Mouse (Mus musculus) embryonic facial prominence, embryonic 15.5 days (tissue): Measurements from ENCODE around the gene Psmd11. TPM values are rescaled to one million over a fixed set of nuclear protein-coding genes. Genes with fewer than 3 reads are reported as not detected.
"Not testable (repeated sequence)": the region's sequence is repeated elsewhere in the genome, so short reads cannot be mapped to it uniquely, and the experiment has no call there.

Source experiments
- ATAC-seq: fragments of 200-750 bp; cut with Nextera tagmentation; 2 replicates; pipeline ENCODE4 v1.8.0; 2017; ENCODE audit warnings: low read depth, moderate TSS enrichment; ENCODE audit not compliant: insufficient number of reproducible peaks, low FRiP score, low TSS enrichment
- H3K27ac ChIP-seq: fragments of 300-500 bp; sonication (generic); replicated peaks from 2 replicates; pipeline ENCODE4 v1.5.1; 2015; ENCODE audit warnings: mild to moderate bottlenecking, inconsistent platforms
- H3K27me3 ChIP-seq: fragments of 300-500 bp; sonication (generic); 2 replicates; pipeline ENCODE4 v1.6.1; 2015; ENCODE audit warnings: inconsistent platforms
- H3K36me3 ChIP-seq: fragments of 300-500 bp; sonication (generic); 2 replicates; pipeline ENCODE4 v1.6.1; 2015; ENCODE audit warnings: mild to moderate bottlenecking, inconsistent platforms
- H3K4me1 ChIP-seq: fragments of 300-500 bp; sonication (generic); 2 replicates; pipeline ENCODE4 v1.6.1; 2015; ENCODE audit warnings: inconsistent platforms
- H3K4me2 ChIP-seq: fragments of 300-500 bp; sonication (generic); replicated peaks from 2 replicates; pipeline ENCODE4 v1.6.1; 2015; ENCODE audit warnings: mild to moderate bottlenecking, inconsistent platforms
- H3K4me3 ChIP-seq: fragments of 300-500 bp; sonication (generic); replicated peaks from 2 replicates; pipeline ENCODE4 v1.5.1; 2015; ENCODE audit warnings: mild to moderate bottlenecking, inconsistent platforms
- H3K9ac ChIP-seq: fragments of 300-500 bp; sonication (generic); 2 replicates; pipeline ENCODE4 v1.6.1; 2015; ENCODE audit warnings: inconsistent platforms
- H3K9me3 ChIP-seq: fragments of 300-500 bp; sonication (generic); replicated peaks from 2 replicates; pipeline ENCODE4 v1.6.1; 2016; ENCODE audit warnings: inconsistent platforms
- WGBS: fragments of 180-500 bp; shearing (Covaris S2); methylation state at CpG from one replicate; pipeline ENCODE4 v1.1.7; 2015; 5-methylcytosine and 5-hydroxymethylcytosine counted together
- polyA plus RNA-seq: library from polyadenylated mRNA; unstranded; fragments of >200 nt; fragmentation: Nextera tagmentation; extraction: Ambion mirVana; gene quantifications from 2 replicates; pipeline ENCODE4 v1.2.1, GENCODE M21; 2015

The Psmd11 gene
- polyA plus RNA-seq, 1 experiment from 2014 or later = 308 TPM

GRCm38 (mm10) chr11:80429500-80430166, 1.2 kb downstream of the Psmd11 start:
- Histone ChIP-seq H3K27ac (no peak overlapping the region), H3K27me3 (no peaks in the 10 kb centered on the region), H3K9ac (peak overlapping the region; percentile 76), H3K4me3 (peak overlapping the region; percentile 77), H3K36me3 (peaks cover 18% of the 10 kb centered on the region), H3K9me3 (no peaks in the 10 kb centered on the region), H3K4me1 (peaks cover 7% of the 10 kb centered on the region; the same call in 1 of the 2 replicates), H3K4me2 (peak overlapping the region; percentile 56)
- ATAC-seq = no peak
- 60% methylated on average over 14 of the region's 14 CpGs for WGBS

- no peak for ATAC-seq
- no peak overlapping the region for H3K9ac ChIP-seq
- whole genome bisulfite sequencing = 96% methylated on average over 3 of the region's 3 CpGs
Measured at GRCm38 (mm10) chr11:80430366-80430910, 2.0 kb downstream of the Psmd11 start.

GRCm38 (mm10) chr11:80446916-80447315, 18.5 kb downstream of the Psmd11 start:
- Histone ChIP-seq H3K9ac (no peak overlapping the region), H3K4me1 (no peaks in the 10 kb centered on the region), H3K36me3 (peaks cover 46% of the 10 kb centered on the region), H3K4me3 (no peak overlapping the region), H3K9me3 (no peaks in the 10 kb centered on the region), H3K4me2 (no peak overlapping the region), H3K27ac (no peak overlapping the region), H3K27me3 (no peaks in the 10 kb centered on the region)
- no peak for ATAC-seq
- 89% methylated on average over 3 of the region's 3 CpGs for WGBS

More at GRCm38 (mm10) chr11:80430366-80430910, 2.0 kb downstream of the Psmd11 start:
- Histone ChIP-seq H3K27me3 (no peaks in the 10 kb centered on the region), H3K4me3 (no peak overlapping the region), H3K36me3 (peaks cover 19% of the 10 kb centered on the region), H3K4me1 (peaks cover 7% of the 10 kb centered on the region; the same call in 1 of the 2 replicates), H3K4me2 (no peak overlapping the region), H3K9me3 (no peaks in the 10 kb centered on the region), H3K27ac (no peak overlapping the region)

GRCm38 (mm10) chr11:80449859-80450258, 21.4 kb downstream of the Psmd11 start:
- Histone ChIP-seq H3K4me3 (no peak overlapping the region), H3K36me3 (peaks cover 51% of the 10 kb centered on the region), H3K27me3 (no peaks in the 10 kb centered on the region), H3K27ac (no peak overlapping the region), H3K9me3 (no peaks in the 10 kb centered on the region), H3K4me1 (no peaks in the 10 kb centered on the region), H3K9ac (no peak overlapping the region), H3K4me2 (no peak overlapping the region)
- WGBS = 99% methylated on average over 2 of the region's 2 CpGs
- no peak for ATAC-seq

- WGBS = 89% methylated on average over 3 of the region's 3 CpGs
- no peak for ATAC-seq
- Histone ChIP-seq H3K9ac (no peak overlapping the region), H3K4me1 (no peaks in the 10 kb centered on the region), H3K4me3 (no peak overlapping the region), H3K27me3 (no peaks in the 10 kb centered on the region), H3K9me3 (no peaks in the 10 kb centered on the region), H3K27ac (no peak overlapping the region), H3K4me2 (no peak overlapping the region), H3K36me3 (peaks cover 54% of the 10 kb centered on the region)
Measured at GRCm38 (mm10) chr11:80452242-80452641, 23.8 kb downstream of the Psmd11 start.

- Histone ChIP-seq H3K27me3 (no peaks in the 10 kb centered on the region), H3K36me3 (peaks cover 55% of the 10 kb centered on the region), H3K9me3 (no peaks in the 10 kb centered on the region), H3K4me2 (no peak overlapping the region), H3K4me1 (no peaks in the 10 kb centered on the region), H3K4me3 (no peak overlapping the region), H3K9ac (no peak overlapping the region), H3K27ac (no peak overlapping the region)
- ATAC-seq = no peak
- WGBS = 95% methylated on average over 1 of the region's 1 CpGs
Measured at GRCm38 (mm10) chr11:80453198-80453597, 24.8 kb downstream of the Psmd11 start.

GRCm38 (mm10) chr11:80463605-80464130, 35.3 kb downstream of the Psmd11 start:
- not testable (repeated sequence) for ATAC-seq, H3K4me3 ChIP-seq, H3K4me1 ChIP-seq, H3K27me3 ChIP-seq, H3K27ac ChIP-seq, H3K9ac ChIP-seq, H3K9me3 ChIP-seq, H3K4me2 ChIP-seq
- 87% methylated on average over 4 of the region's 4 CpGs for WGBS
- peaks cover 82% of the 10 kb centered on the region for H3K36me3 ChIP-seq

GRCm38 (mm10) chr11:80471836-80472605, 43.6 kb downstream of the Psmd11 start:
- Histone ChIP-seq H3K4me1 (peaks cover 4% of the 10 kb centered on the region; the same call in 1 of the 2 replicates), H3K27ac (no peak overlapping the region), H3K4me3 (no peak overlapping the region), H3K36me3 (peaks cover 62% of the 10 kb centered on the region), H3K4me2 (no peak overlapping the region), H3K9me3 (no peaks in the 10 kb centered on the region), H3K9ac (no peak overlapping the region), H3K27me3 (no peaks in the 10 kb centered on the region)
- ATAC-seq = no peak
- 77% methylated on average over 16 of the region's 16 CpGs for WGBS

GRCm38 (mm10) chr11:80474175-80474691, 45.8 kb downstream of the Psmd11 start:
- no peak overlapping the region for H3K4me2 ChIP-seq
- WGBS = 61% methylated on average over 2 of the region's 2 CpGs
- no peak overlapping the region for H3K9ac ChIP-seq
- 0 out of 2 replicates have a peak, but pooled peaks cover 6% of the 10 kb centered on the region for H3K27me3 ChIP-seq
- peaks cover 40% of the 10 kb centered on the region for H3K36me3 ChIP-seq
- no peak for ATAC-seq
- H3K4me1 ChIP-seq = peaks cover 27% of the 10 kb centered on the region
- H3K9me3 ChIP-seq = no peaks in the 10 kb centered on the region
- no peak overlapping the region for H3K4me3 ChIP-seq
- no peak overlapping the region for H3K27ac ChIP-seq

- no peaks in the 10 kb centered on the region for H3K9me3 ChIP-seq
- H3K4me1 ChIP-seq = peaks cover 33% of the 10 kb centered on the region
- H3K9ac ChIP-seq = no peak overlapping the region
- H3K4me2 ChIP-seq = no peak overlapping the region
- H3K27me3 ChIP-seq = 0 out of 2 replicates have a peak, but pooled peaks cover 6% of the 10 kb centered on the region
- ATAC-seq = no peak
- no peak overlapping the region for H3K4me3 ChIP-seq
- peaks cover 35% of the 10 kb centered on the region for H3K36me3 ChIP-seq
- no peak overlapping the region for H3K27ac ChIP-seq
- WGBS = 91% methylated on average over 11 of the region's 11 CpGs
Measured at GRCm38 (mm10) chr11:80474846-80475245, 46.4 kb downstream of the Psmd11 start.

GRCm38 (mm10) chr11:80475544-80475943, 47.1 kb downstream of the Psmd11 start:
- H3K27ac ChIP-seq = no peak overlapping the region
- H3K4me1 ChIP-seq = peaks cover 35% of the 10 kb centered on the region
- H3K9me3 ChIP-seq = no peaks in the 10 kb centered on the region
- no peak overlapping the region for H3K4me2 ChIP-seq
- H3K36me3 ChIP-seq = peaks cover 28% of the 10 kb centered on the region
- 0 out of 2 replicates have a peak, but pooled peaks cover 6% of the 10 kb centered on the region for H3K27me3 ChIP-seq
- WGBS = 88% methylated on average over 9 of the region's 9 CpGs
- ATAC-seq = no peak
- H3K9ac ChIP-seq = no peak overlapping the region
- H3K4me3 ChIP-seq = no peak overlapping the region
